Mouse (Mus musculus): ENCODE results near the gene Pcdh15.

The Pcdh15 gene

GRCm38 (mm10) chr10:73280438-73280837, 181.3 kb downstream of the Pcdh15 start:
- Histone ChIP-seq H3K27me3 (ENCODE audit: insufficient read depth, low read length) (no peaks in the 10 kb centered on the region), H3K4me3 (replicated peaks; ENCODE audit: low read length) (no peak overlapping the region), H3K9me3 (ENCODE audit: low read length) (no peaks in the 10 kb centered on the region), H3K36me3 (ENCODE audit: insufficient read depth, low read length) (no peaks in the 10 kb centered on the region), H3K4me1 (replicated peaks; ENCODE audit: low read depth, low read length) (no peaks in the 10 kb centered on the region)
- TF ChIP-seq POU5F1 (IDR thresholded peaks at IDR 0.05; ENCODE audit: borderline replicate concordance, low read length): no peak
- TF ChIP-seq CTCF (conservative IDR thresholded peaks at IDR 0.05; ENCODE audit: low read length): no peak
- no peak for TF ChIP-seq NANOG (IDR thresholded peaks at IDR 0.05; ENCODE audit: borderline replicate concordance, low read length)

- Histone ChIP-seq H3K36me3 (ENCODE audit: insufficient read depth, low read length) (no peaks in the 10 kb centered on the region), H3K4me1 (replicated peaks; ENCODE audit: low read depth, low read length) (no peaks in the 10 kb centered on the region), H3K4me3 (replicated peaks; ENCODE audit: low read length) (no peak overlapping the region), H3K27me3 (ENCODE audit: insufficient read depth, low read length) (no peaks in the 10 kb centered on the region), H3K9me3 (ENCODE audit: low read length) (peaks cover 23% of the 10 kb centered on the region)
- TF ChIP-seq NANOG (IDR thresholded peaks at IDR 0.05; ENCODE audit: borderline replicate concordance, low read length) (no peak), POU5F1 (IDR thresholded peaks at IDR 0.05; ENCODE audit: borderline replicate concordance, low read length) (no peak), CTCF (conservative IDR thresholded peaks at IDR 0.05; ENCODE audit: low read length) (no peak)
Measured at GRCm38 (mm10) chr10:73296456-73296855, 197.3 kb downstream of the Pcdh15 start.

- no peaks in the 10 kb centered on the region for H3K36me3 ChIP-seq (ENCODE audit: insufficient read depth, low read length)
- TF ChIP-seq NANOG (IDR thresholded peaks at IDR 0.05; ENCODE audit: borderline replicate concordance, low read length) (no peak), POU5F1 (IDR thresholded peaks at IDR 0.05; ENCODE audit: borderline replicate concordance, low read length) (no peak), CTCF (conservative IDR thresholded peaks at IDR 0.05; ENCODE audit: low read length) (no peak)
Measured at GRCm38 (mm10) chr10:73301951-73302350, 202.8 kb downstream of the Pcdh15 start.

GRCm38 (mm10) chr10:73306677-73307076, 207.5 kb downstream of the Pcdh15 start:
- no peaks in the 10 kb centered on the region for H3K27me3 ChIP-seq (ENCODE audit: insufficient read depth, low read length)
- no peaks in the 10 kb centered on the region for H3K4me1 ChIP-seq (replicated peaks; ENCODE audit: low read depth, low read length)
- no peak for TF ChIP-seq NANOG (IDR thresholded peaks at IDR 0.05; ENCODE audit: borderline replicate concordance, low read length)
- TF ChIP-seq POU5F1 (IDR thresholded peaks at IDR 0.05; ENCODE audit: borderline replicate concordance, low read length): no peak
- TF ChIP-seq CTCF (conservative IDR thresholded peaks at IDR 0.05; ENCODE audit: low read length): no peak
- no peak overlapping the region for H3K4me3 ChIP-seq (replicated peaks; ENCODE audit: low read length)
- no peaks in the 10 kb centered on the region for H3K9me3 ChIP-seq (ENCODE audit: low read length)
- no peaks in the 10 kb centered on the region for H3K36me3 ChIP-seq (ENCODE audit: insufficient read depth, low read length)

More at GRCm38 (mm10) chr10:73301951-73302350, 202.8 kb downstream of the Pcdh15 start:
- Histone ChIP-seq H3K4me1 (replicated peaks; ENCODE audit: low read depth, low read length) (no peaks in the 10 kb centered on the region), H3K27me3 (ENCODE audit: insufficient read depth, low read length) (no peaks in the 10 kb centered on the region), H3K4me3 (replicated peaks; ENCODE audit: low read length) (no peak overlapping the region), H3K9me3 (ENCODE audit: low read length) (0 out of 2 replicates have a peak, but pooled peaks cover under 1% of the 10 kb centered on the region)

GRCm38 (mm10) chr10:73326861-73327260, 227.7 kb downstream of the Pcdh15 start:
- TF ChIP-seq POU5F1 (IDR thresholded peaks at IDR 0.05; ENCODE audit: borderline replicate concordance, low read length) (no peak), CTCF (conservative IDR thresholded peaks at IDR 0.05; ENCODE audit: low read length) (no peak), NANOG (IDR thresholded peaks at IDR 0.05; ENCODE audit: borderline replicate concordance, low read length) (no peak)
- Histone ChIP-seq H3K9me3 (ENCODE audit: low read length) (no peaks in the 10 kb centered on the region), H3K27me3 (ENCODE audit: insufficient read depth, low read length) (no peaks in the 10 kb centered on the region), H3K4me3 (replicated peaks; ENCODE audit: low read length) (no peak overlapping the region), H3K4me1 (replicated peaks; ENCODE audit: low read depth, low read length) (no peaks in the 10 kb centered on the region), H3K36me3 (ENCODE audit: insufficient read depth, low read length) (no peaks in the 10 kb centered on the region)

GRCm38 (mm10) chr10:73333426-73333825, 234.3 kb downstream of the Pcdh15 start:
- Histone ChIP-seq H3K4me3 (replicated peaks; ENCODE audit: low read length) (no peak overlapping the region), H3K9me3 (ENCODE audit: low read length) (no peaks in the 10 kb centered on the region), H3K4me1 (replicated peaks; ENCODE audit: low read depth, low read length) (no peaks in the 10 kb centered on the region), H3K36me3 (ENCODE audit: insufficient read depth, low read length) (no peaks in the 10 kb centered on the region), H3K27me3 (ENCODE audit: insufficient read depth, low read length) (no peaks in the 10 kb centered on the region)
- TF ChIP-seq NANOG (IDR thresholded peaks at IDR 0.05; ENCODE audit: borderline replicate concordance, low read length): no peak
- no peak for TF ChIP-seq POU5F1 (IDR thresholded peaks at IDR 0.05; ENCODE audit: borderline replicate concordance, low read length)
- no peak for TF ChIP-seq CTCF (conservative IDR thresholded peaks at IDR 0.05; ENCODE audit: low read length)

- TF ChIP-seq POU5F1 (IDR thresholded peaks at IDR 0.05; ENCODE audit: borderline replicate concordance, low read length) (no peak), NANOG (IDR thresholded peaks at IDR 0.05; ENCODE audit: borderline replicate concordance, low read length) (no peak), CTCF (conservative IDR thresholded peaks at IDR 0.05; ENCODE audit: low read length) (no peak)
- Histone ChIP-seq H3K4me1 (replicated peaks; ENCODE audit: low read depth, low read length) (no peaks in the 10 kb centered on the region), H3K9me3 (ENCODE audit: low read length) (no peaks in the 10 kb centered on the region), H3K36me3 (ENCODE audit: insufficient read depth, low read length) (no peaks in the 10 kb centered on the region), H3K27me3 (ENCODE audit: insufficient read depth, low read length) (no peaks in the 10 kb centered on the region), H3K4me3 (replicated peaks; ENCODE audit: low read length) (no peak overlapping the region)
Measured at GRCm38 (mm10) chr10:73379001-73379400, 279.9 kb downstream of the Pcdh15 start.

GRCm38 (mm10) chr10:73384003-73384402, 284.9 kb downstream of the Pcdh15 start:
- Histone ChIP-seq H3K36me3 (ENCODE audit: insufficient read depth, low read length) (no peaks in the 10 kb centered on the region), H3K9me3 (ENCODE audit: low read length) (no peaks in the 10 kb centered on the region), H3K4me1 (replicated peaks; ENCODE audit: low read depth, low read length) (no peaks in the 10 kb centered on the region), H3K27me3 (ENCODE audit: insufficient read depth, low read length) (no peaks in the 10 kb centered on the region), H3K4me3 (replicated peaks; ENCODE audit: low read length) (no peak overlapping the region)
- no peak for TF ChIP-seq POU5F1 (IDR thresholded peaks at IDR 0.05; ENCODE audit: borderline replicate concordance, low read length)
- no peak for TF ChIP-seq CTCF (conservative IDR thresholded peaks at IDR 0.05; ENCODE audit: low read length)
- no peak for TF ChIP-seq NANOG (IDR thresholded peaks at IDR 0.05; ENCODE audit: borderline replicate concordance, low read length)

- H3K4me1 ChIP-seq (replicated peaks; ENCODE audit: low read depth, low read length): no peaks in the 10 kb centered on the region
- TF ChIP-seq NANOG (IDR thresholded peaks at IDR 0.05; ENCODE audit: borderline replicate concordance, low read length) (no peak), CTCF (conservative IDR thresholded peaks at IDR 0.05; ENCODE audit: low read length) (peak; percentile 78), POU5F1 (IDR thresholded peaks at IDR 0.05; ENCODE audit: borderline replicate concordance, low read length) (no peak)
- H3K4me3 ChIP-seq (replicated peaks; ENCODE audit: low read length): no peak overlapping the region
- no peaks in the 10 kb centered on the region for H3K27me3 ChIP-seq (ENCODE audit: insufficient read depth, low read length)
- H3K36me3 ChIP-seq (ENCODE audit: insufficient read depth, low read length): no peaks in the 10 kb centered on the region
- H3K9me3 ChIP-seq (ENCODE audit: low read length): no peaks in the 10 kb centered on the region
Measured at GRCm38 (mm10) chr10:73400426-73400825, 301.3 kb downstream of the Pcdh15 start.
